In genomic region chr9:106430015-106430264, GRCm38 (mm10) we compare ENCODE assay signal across 8 mouse cellular contexts. TPM values are rescaled to one million over a fixed set of nuclear protein-coding genes. Genes with fewer than 3 reads are reported as not detected.
DNase-seq lines count a peak whose midpoint lies in the region; ATAC-seq and TF ChIP-seq lines count a peak whose summit lies in the region.

No protein-coding gene starts in this region.

- peaks cover 2% of the 10 kb centered on the region; the same call in 1 of the 2 replicates for H3K4me1 ChIP-seq in heart, adult 2 months (ENCODE audit: control insufficient read depth, insufficient read depth, low read length)
- H3K4me1 ChIP-seq in forebrain, embryonic 12.5 days, result peaks cover 13% of the 10 kb centered on the region
- peaks cover 11 to 33% of the 10 kb centered on the region in 2 experiments for H3K4me1 ChIP-seq in liver, embryonic 14.5 days (replicated peaks; ENCODE audit: control insufficient read depth in 2 of 2, insufficient read depth in 2 of 2, low read length in 1 of 2)

- no peak for ATAC-seq in forebrain, embryonic 12.5 days (ENCODE audit: low FRiP score)
- ATAC-seq in liver, embryonic 14.5 days (ENCODE audit: insufficient read depth), result no peak
- ATAC-seq in megakaryocyte progenitor cell, adult 5-6 weeks (replicated peaks; ENCODE audit: poor library complexity), result no peak

- H3K27me3 ChIP-seq in heart, adult 2 months (ENCODE audit: control insufficient read depth, insufficient read depth, low read length), result no peaks in the 10 kb centered on the region
- no peaks in the 10 kb centered on the region for H3K27me3 ChIP-seq in C2C12 (ENCODE audit: control insufficient read depth, insufficient read depth, insufficient read length)
- H3K27me3 ChIP-seq in forebrain, embryonic 12.5 days, result no peaks in the 10 kb centered on the region
- H3K27me3 ChIP-seq in liver, embryonic 14.5 days (ENCODE audit: control insufficient read depth, insufficient read depth, low read length), result no peaks in the 10 kb centered on the region

- H3K27ac ChIP-seq in heart, adult 2 months, result peak overlapping the region; percentile 93
- H3K27ac ChIP-seq in forebrain, embryonic 12.5 days, result peak overlapping the region; percentile 97
- peak overlapping the region; percentile 59 for H3K27ac ChIP-seq in liver, embryonic 14.5 days

- DNase-seq in heart, adult 2 months, result no peak
- no peak for DNase-seq in heart, adult 8-10 months (ENCODE audit: low spot score)
- DNase-seq in liver, embryonic 14.5 days (ENCODE audit: low read depth in 3 of 3, low spot score in 3 of 3), result no peak
- DNase-seq in MN1 (ENCODE audit: low spot score), result no peak
- DNase-seq in spleen, postnatal 14 days (ENCODE audit: low spot score in 2 of 2), result no peak

- no peaks in the 10 kb centered on the region for H3K79me2 ChIP-seq in heart, adult 2 months (replicated peaks; ENCODE audit: control insufficient read depth, insufficient read depth, low read length)
- peaks cover 27% of the 10 kb centered on the region for H3K79me2 ChIP-seq in C2C12 (ENCODE audit: control insufficient read depth, insufficient read depth)

- intact Hi-C loops in heart, adult 2 months (cut with DNase I), result loop anchor here (5.0 to 10.0 kb wide), 2 partner anchors 228 to 255 kb away; partner anchors contain the start of genes Twf2 and Wdr82

- peak overlapping the region; percentile 99 for H3ac ChIP-seq in C2C12 (ENCODE audit: control insufficient read depth, insufficient read length, low read depth)

- no peak for TF ChIP-seq EP300 in heart, adult 2 months (IDR thresholded peaks at IDR 0.05; ENCODE audit: insufficient read depth, low read depth, low read length)
- no peak for TF ChIP-seq EP300 in liver, embryonic 14.5 days (IDR thresholded peaks at IDR 0.05; ENCODE audit: low read depth)

- WGBS in heart, adult 2 months, result under 1% methylated on average over 4 of the region's 4 CpGs
- 4% methylated on average over 4 of the region's 4 CpGs for WGBS in forebrain, embryonic 12.5 days
- 3% methylated on average over 4 of the region's 4 CpGs for WGBS in liver, embryonic 14.5 days (ENCODE audit: insufficient replicate concordance)

- H3K4me2 ChIP-seq in forebrain, embryonic 12.5 days, result peak overlapping the region; percentile 63
- H3K4me2 ChIP-seq in liver, embryonic 14.5 days (ENCODE audit: low read depth), result peak overlapping the region; percentile 79

- peaks cover 15% of the 10 kb centered on the region for H3K79me3 ChIP-seq in C2C12 (ENCODE audit: low read depth)

- no peak for TF ChIP-seq POLR2A in heart, adult 2 months (IDR thresholded peaks at IDR 0.05; ENCODE audit: insufficient read depth, low read depth, low read length)

- H3K9ac ChIP-seq in heart, adult 2 months (ENCODE audit: low read depth, low read length), result peak overlapping the region; percentile 84
- H3K9ac ChIP-seq in forebrain, embryonic 12.5 days, result peak overlapping the region; percentile 98
- H3K9ac ChIP-seq in liver, embryonic 14.5 days (replicated peaks), result peak overlapping the region; percentile 87

- H3K36me3 ChIP-seq in heart, adult 2 months (ENCODE audit: control insufficient read depth, insufficient read depth, low read length), result no peaks in the 10 kb centered on the region; the same call in 1 of the 2 replicates
- H3K36me3 ChIP-seq in C2C12 (ENCODE audit: control insufficient read depth, insufficient read depth), result peaks cover 24% of the 10 kb centered on the region
- H3K36me3 ChIP-seq in forebrain, embryonic 12.5 days (replicated peaks), result peaks cover 43% of the 10 kb centered on the region
- peaks cover 28% of the 10 kb centered on the region for H3K36me3 ChIP-seq in liver, embryonic 14.5 days (replicated peaks; ENCODE audit: control insufficient read depth, insufficient read depth, low read depth)

- TF ChIP-seq CTCF in heart, adult 2 months (IDR thresholded peaks at IDR 0.05), result no peak
- no peak for TF ChIP-seq CTCF in C2C12 (IDR thresholded peaks at IDR 0.05; ENCODE audit: control insufficient read depth, insufficient read depth, insufficient read length)
- TF ChIP-seq CTCF in liver, embryonic 14.5 days (IDR thresholded peaks at IDR 0.05; ENCODE audit: low read depth), result no peak

- H3K9me3 ChIP-seq in forebrain, embryonic 12.5 days, result no peaks in the 10 kb centered on the region
- H3K9me3 ChIP-seq in liver, embryonic 14.5 days (ENCODE audit: control insufficient read depth, low read length), result no peaks in the 10 kb centered on the region

- H3K4me3 ChIP-seq in heart, adult 2 months, result peak overlapping the region; percentile 94
- H3K4me3 ChIP-seq in C2C12 (ENCODE audit: insufficient read depth, poor library complexity, severe bottlenecking), result peak overlapping the region; percentile 55
- peak overlapping the region; percentile 70 for H3K4me3 ChIP-seq in forebrain, embryonic 12.5 days (replicated peaks)
- H3K4me3 ChIP-seq in liver, embryonic 14.5 days (ENCODE audit: insufficient read depth in 1 of 2, low read depth in 2 of 2, low read length in 2 of 2), result peak overlapping the region; percentile 76 to 94

TF ChIP-seq in C2C12, 6 proteins besides CTCF, POLR2A, EP300 and RAD21:
- TF ChIP-seq MYOD1 (IDR thresholded peaks at IDR 0.05; ENCODE audit: control insufficient read depth, insufficient read length, low read depth) (no peak), MYOG (IDR thresholded peaks at IDR 0.05; ENCODE audit: control insufficient read depth, extremely low read depth, insufficient read length) (no peak), MAX (IDR thresholded peaks at IDR 0.05) (peak; percentile 1), USF1 (IDR thresholded peaks at IDR 0.05; ENCODE audit: low read depth) (no peak)

RNA-seq across cellular contexts. Expression of gene Rpl29, which starts 0.7 kb away (rescaled TPM):
- 100 to 1,000 TPM; 251 to 296 TPM for total RNA-seq in heart, adult 2 months (2021)
- 247 and 287 TPM in 2 replicates for polyA plus RNA-seq in heart, adult 2 months (2012; rRNA removed)
- 100 to 1,000 TPM; 256 to 304 (median 274) TPM for total RNA-seq in heart, adult 8-10 months (2022)
- 72.9 TPM for polyA plus RNA-seq in C2C12 (2012; fragmentation: generic; extraction: Trizol)
- polyA plus RNA-seq in forebrain, embryonic 12.5 days (2016; fragmentation: Nextera tagmentation; extraction: Ambion mirVana), result 757 and 770 TPM in 2 replicates
- 718 and 743 TPM in 2 replicates for polyA plus RNA-seq in liver, embryonic 14.5 days (2012; rRNA removed)
- polyA plus RNA-seq in liver, embryonic 14.5 days (2014; fragmentation: Nextera tagmentation; extraction: Ambion mirVana), result 713 and 720 TPM in 2 replicates
- total RNA-seq in megakaryocyte progenitor cell, adult 5-6 weeks (2015), result 3,403 and 3,618 TPM in 2 replicates
- total RNA-seq in megakaryocyte progenitor cell, adult 5-6 weeks (2017), result 1,606 and 1,752 TPM in 2 replicates

RNA-seq across cellular contexts. Expression of gene Acy1, which starts 8.2 kb away (rescaled TPM):
- total RNA-seq in heart, adult 2 months (2021), result 10 to 100 TPM; 20.1 to 26.7 TPM
- polyA plus RNA-seq in heart, adult 2 months (2012; rRNA removed), result 12.0 and 12.5 TPM in 2 replicates
- 10 to 100 TPM; 23.1 to 28.9 (median 25.7) TPM for total RNA-seq in heart, adult 8-10 months (2022)
- 21.4 TPM for polyA plus RNA-seq in C2C12 (2012; fragmentation: generic; extraction: Trizol)
- polyA plus RNA-seq in forebrain, embryonic 12.5 days (2016; fragmentation: Nextera tagmentation; extraction: Ambion mirVana), result 38.0 and 42.6 TPM in 2 replicates
- 13.6 and 19.5 TPM in 2 replicates for polyA plus RNA-seq in liver, embryonic 14.5 days (2012; rRNA removed)
- polyA plus RNA-seq in liver, embryonic 14.5 days (2014; fragmentation: Nextera tagmentation; extraction: Ambion mirVana), result 26.7 and 26.8 TPM in 2 replicates
- 13.7 TPM in 2 replicates for total RNA-seq in megakaryocyte progenitor cell, adult 5-6 weeks (2015)
- 27.2 and 31.3 TPM in 2 replicates for total RNA-seq in megakaryocyte progenitor cell, adult 5-6 weeks (2017)

RNA-seq across cellular contexts. Expression of gene Abhd14b, which starts 17.3 kb away (rescaled TPM):
- total RNA-seq in heart, adult 2 months (2021), result 1 to 10 TPM; 6.6 to 6.8 TPM
- polyA plus RNA-seq in heart, adult 2 months (2012; rRNA removed), result 27.8 and 34.8 TPM in 2 replicates
- 10 to 100 TPM in 2 of 4 experiments, 1 to 10 TPM in 2; 6.0 to 11.8 (median 9.6) TPM for total RNA-seq in heart, adult 8-10 months (2022)
- polyA plus RNA-seq in C2C12 (2012; fragmentation: generic; extraction: Trizol), result 6.1 TPM
- 4.4 TPM in 2 replicates for polyA plus RNA-seq in forebrain, embryonic 12.5 days (2016; fragmentation: Nextera tagmentation; extraction: Ambion mirVana)
- polyA plus RNA-seq in liver, embryonic 14.5 days (2012; rRNA removed), result 17.3 and 23.7 TPM in 2 replicates
- polyA plus RNA-seq in liver, embryonic 14.5 days (2014; fragmentation: Nextera tagmentation; extraction: Ambion mirVana), result 24.9 and 25.2 TPM in 2 replicates
- 15.8 and 19.1 TPM in 2 replicates for total RNA-seq in megakaryocyte progenitor cell, adult 5-6 weeks (2015)
- total RNA-seq in megakaryocyte progenitor cell, adult 5-6 weeks (2017), result 8.4 and 11.7 TPM in 2 replicates

RNA-seq across cellular contexts. Expression of gene Abhd14a, which starts 17.5 kb away (rescaled TPM):
- total RNA-seq in heart, adult 2 months (2021), result 10 to 100 TPM; 18.7 to 21.8 TPM
- polyA plus RNA-seq in heart, adult 2 months (2012; rRNA removed), result 33.2 and 43.0 TPM in 2 replicates
- total RNA-seq in heart, adult 8-10 months (2022), result 10 to 100 TPM; 17.5 to 20.6 (median 19.5) TPM
- 18.4 TPM for polyA plus RNA-seq in C2C12 (2012; fragmentation: generic; extraction: Trizol)
- 37.7 and 39.0 TPM in 2 replicates for polyA plus RNA-seq in forebrain, embryonic 12.5 days (2016; fragmentation: Nextera tagmentation; extraction: Ambion mirVana)
- polyA plus RNA-seq in liver, embryonic 14.5 days (2012; rRNA removed), result 14.4 and 16.4 TPM in 2 replicates
- 14.3 and 16.3 TPM in 2 replicates for polyA plus RNA-seq in liver, embryonic 14.5 days (2014; fragmentation: Nextera tagmentation; extraction: Ambion mirVana)
- total RNA-seq in megakaryocyte progenitor cell, adult 5-6 weeks (2015), result 21.3 and 23.4 TPM in 2 replicates
- 27.3 and 30.2 TPM in 2 replicates for total RNA-seq in megakaryocyte progenitor cell, adult 5-6 weeks (2017)

RNA-seq across cellular contexts. Expression of gene Pcbp4, which starts 23.2 kb away (rescaled TPM):
- total RNA-seq in heart, adult 2 months (2021), result 10 to 100 TPM; 70.0 to 74.6 TPM
- polyA plus RNA-seq in heart, adult 2 months (2012; rRNA removed), result 92.8 and 95.8 TPM in 2 replicates
- 10 to 100 TPM; 72.2 to 76.0 (median 74.5) TPM for total RNA-seq in heart, adult 8-10 months (2022)
- polyA plus RNA-seq in C2C12 (2012; fragmentation: generic; extraction: Trizol), result 294 TPM
- 299 and 311 TPM in 2 replicates for polyA plus RNA-seq in forebrain, embryonic 12.5 days (2016; fragmentation: Nextera tagmentation; extraction: Ambion mirVana)
- polyA plus RNA-seq in liver, embryonic 14.5 days (2012; rRNA removed), result 11.3 and 18.3 TPM in 2 replicates
- polyA plus RNA-seq in liver, embryonic 14.5 days (2014; fragmentation: Nextera tagmentation; extraction: Ambion mirVana), result 5.6 and 5.7 TPM in 2 replicates
- total RNA-seq in megakaryocyte progenitor cell, adult 5-6 weeks (2015), result 0.91 and 1.7 TPM in 2 replicates
- 0.96 and 2.7 TPM in 2 replicates for total RNA-seq in megakaryocyte progenitor cell, adult 5-6 weeks (2017)
